Mouse (Mus musculus) Patski (cell line): ENCODE results near the gene Ager. TPM values are rescaled to one million over a fixed set of nuclear protein-coding genes. Genes with fewer than 3 reads are reported as not detected.

Source experiments
- ATAC-seq: fragments of 100-300 bp; one replicate; pipeline ENCODE4 v1.8.0; 2021
- CTCF ChIA-PET: fragments of 350-600 bp; sonication (Branson Sonifier 250); formaldehyde crosslinking; loops from one replicate; lab custom pipeline; 2022; ENCODE audit warnings: inconsistent platforms; lab: Charles Lee
- POLR2A ChIA-PET: fragments of 350-600 bp; sonication (Branson Sonifier 250); formaldehyde crosslinking; loops from one replicate; lab custom pipeline; 2022; ENCODE audit warnings: antibody characterized with exemption, inconsistent platforms; lab: Charles Lee
- DNase-seq: peaks from one replicate; pipeline ENCODE4 v3.0.0-alpha.2; 2011; ENCODE audit warnings: low read depth, low spot score
- H3K27me3 ChIP-seq: fragments of 371-371 bp; one replicate; pipeline ENCODE4 v1.5.1; 2021
- CTCF ChIP-seq: fragments of 100-300 bp; IDR thresholded peaks from one replicate; pipeline ENCODE4 v1.5.1; 2021
- in situ Hi-C: fragments of 300-500 bp; cut with MboI; formaldehyde crosslinking; loops from 3 replicates; pipeline ENCODE4 v1.11.1; 2018; ENCODE audit warnings: low pct_unique_long_range_greater_than_20kb, mixed read lengths
- polyA plus RNA-seq: library from polyadenylated mRNA; unstranded; gene quantifications from one replicate; pipeline ENCODE4 v1.2.3, GENCODE M21; 2021

Gene Ager
- polyA plus RNA-seq, 1 experiment from 2014 or later = 1.2 TPM

DNA sequence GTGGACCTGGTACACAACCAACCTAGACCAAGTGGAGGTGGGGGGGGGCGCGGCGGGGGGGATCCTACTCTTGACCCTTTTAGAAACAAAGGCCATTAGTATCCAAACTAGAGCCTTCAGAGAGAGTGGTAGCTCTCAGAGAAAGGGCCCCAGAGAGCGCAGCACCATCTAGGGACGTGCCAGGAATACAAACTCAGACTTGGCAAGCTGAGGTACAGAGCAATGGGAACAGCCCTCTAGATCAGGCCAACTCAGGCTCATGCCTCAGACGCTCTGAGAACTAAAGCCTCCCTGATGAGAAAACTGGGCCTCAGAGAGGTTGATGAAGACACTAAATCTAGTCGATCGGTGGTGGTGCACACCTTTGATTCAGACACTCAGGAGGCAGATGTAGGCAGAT is 12.5 kb upstream of the Ager start:
- no peaks in the 10 kb centered on the region for H3K27me3 ChIP-seq
- in situ Hi-C loops = no loop called here
- TF ChIP-seq CTCF = no peak
- ChIA-PET CTCF (interaction anchor here (1.7 kb wide), 1 partner anchor 30 kb away, joined by 5 read pairs; no protein-coding TSS in a partner anchor), POLR2A (interaction anchor here (0.7 kb wide), 1 partner anchor 20 kb away, joined by 9 read pairs; no protein-coding TSS in a partner anchor)
- no peak for ATAC-seq
- no peak for DNase-seq

DNA sequence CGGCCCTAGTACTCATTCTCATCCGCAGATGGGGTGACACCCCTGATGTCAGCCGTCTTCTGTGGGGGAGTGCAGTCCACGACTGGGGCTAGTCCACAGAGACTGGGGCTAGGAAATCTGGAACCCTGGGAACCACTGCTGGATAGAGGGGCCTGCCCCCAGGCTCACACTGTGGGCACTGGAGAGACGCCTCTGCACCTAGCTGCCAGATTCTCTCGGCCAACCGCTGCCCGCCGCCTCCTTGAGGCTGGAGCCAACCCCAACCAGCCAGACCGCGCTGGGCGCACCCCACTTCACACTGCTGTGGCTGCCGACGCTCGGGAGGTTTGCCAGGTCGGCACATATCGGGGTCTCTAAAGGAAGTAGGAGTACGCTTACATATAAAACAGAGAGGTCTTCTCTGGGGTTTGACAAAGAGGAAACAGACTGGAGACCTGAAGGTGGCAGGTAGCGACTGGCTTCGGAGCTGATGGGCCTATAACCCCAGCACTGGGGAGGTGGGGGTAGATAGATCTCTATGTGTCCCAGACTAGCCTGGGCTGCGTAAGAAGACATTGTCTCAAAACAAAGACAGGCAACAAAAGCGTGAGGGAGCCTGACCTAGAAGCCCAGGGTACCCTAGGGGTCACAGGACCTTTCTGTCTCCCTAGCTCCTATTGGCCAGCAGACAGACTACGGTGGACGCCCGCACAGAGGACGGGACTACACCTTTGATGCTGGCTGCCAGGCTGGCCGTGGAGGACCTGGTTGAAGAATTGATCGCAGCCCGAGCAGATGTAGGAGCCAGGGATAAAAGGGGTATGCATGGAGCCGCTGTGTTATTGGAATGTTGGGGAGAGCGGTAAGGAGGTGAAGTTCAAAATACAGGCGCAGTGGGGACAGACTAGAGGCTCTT is 11.5 kb upstream of the Ager start:
- ChIA-PET POLR2A (interaction anchor here (0.7 kb wide), 1 partner anchor 56 kb away, joined by 4 read pairs; no protein-coding TSS in a partner anchor), CTCF (interaction anchor here (1.7 kb wide), 1 partner anchor 31 kb away, joined by 5 read pairs; no protein-coding TSS in a partner anchor)
- no peak for ATAC-seq
- in situ Hi-C loops = no loop called here
- TF ChIP-seq CTCF = no peak
- DNase-seq = no peak
- H3K27me3 ChIP-seq = no peaks in the 10 kb centered on the region

DNA sequence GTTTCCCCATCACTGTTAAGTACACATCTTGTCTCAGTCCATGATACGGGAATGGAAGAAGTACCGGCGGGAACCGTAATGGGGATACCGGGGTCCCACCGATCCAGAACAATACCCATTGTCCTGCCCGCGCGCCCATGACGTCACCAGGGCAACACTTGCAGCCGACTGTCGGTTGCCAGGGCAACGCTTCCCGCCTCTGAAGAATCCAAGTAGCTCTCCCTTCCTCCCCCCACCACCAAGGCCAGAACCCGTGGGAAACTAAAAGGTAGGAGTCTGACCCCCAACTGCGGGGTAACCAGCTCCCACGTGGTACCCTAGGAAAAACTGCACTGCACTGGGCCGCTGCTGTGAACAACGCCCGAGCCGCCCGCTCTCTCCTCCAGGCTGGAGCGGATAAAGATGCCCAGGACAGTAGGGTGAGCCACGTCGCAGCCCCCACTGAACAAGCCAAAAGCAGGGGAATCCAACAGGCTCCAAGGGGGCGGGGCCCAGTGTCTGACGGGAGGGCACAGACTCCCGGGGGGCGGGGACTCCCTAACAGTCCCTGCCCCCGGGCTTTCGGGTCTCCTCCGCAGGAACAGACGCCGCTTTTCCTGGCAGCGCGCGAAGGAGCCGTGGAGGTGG is 10.8 kb upstream of the Ager start:
- in situ Hi-C loops = no loop called here
- DNase-seq (no peak), ATAC-seq (peak; percentile 60)
- no peak for TF ChIP-seq CTCF
- no peaks in the 10 kb centered on the region for H3K27me3 ChIP-seq
- CTCF ChIA-PET = no interaction called here
- POLR2A ChIA-PET = interaction anchor here (0.7 kb wide), 1 partner anchor 55 kb away, joined by 4 read pairs; no protein-coding TSS in a partner anchor

DNA sequence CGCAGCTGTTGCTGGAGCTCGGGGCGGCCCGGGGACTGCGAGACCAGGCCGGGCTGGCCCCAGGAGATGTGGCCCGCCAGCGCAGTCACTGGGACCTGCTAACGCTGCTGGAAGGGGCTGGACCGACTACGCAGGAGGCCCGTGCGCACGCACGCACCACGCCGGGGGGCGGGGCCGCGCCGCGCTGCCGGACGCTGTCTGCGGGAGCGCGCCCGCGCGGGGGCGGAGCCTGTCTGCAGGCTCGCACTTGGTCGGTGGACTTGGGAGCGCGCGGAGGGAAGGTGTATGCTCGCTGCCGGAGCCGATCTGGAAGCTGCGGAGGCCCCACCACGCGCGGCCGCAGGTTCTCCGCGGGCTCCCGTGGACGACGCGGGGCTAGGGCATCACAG is 10.2 kb upstream of the Ager start:
- TF ChIP-seq CTCF = no peak
- no peaks in the 10 kb centered on the region for H3K27me3 ChIP-seq
- ATAC-seq = peak; percentile 82
- POLR2A ChIA-PET = interaction anchor here (1.3 to 1.4 kb wide), 2 partner anchors 11 to 15 kb away, joined by 3 to 6 read pairs; partner anchors contain the start of gene Ager
- in situ Hi-C loops = no loop called here
- CTCF ChIA-PET = no interaction called here
- no peak for DNase-seq

DNA sequence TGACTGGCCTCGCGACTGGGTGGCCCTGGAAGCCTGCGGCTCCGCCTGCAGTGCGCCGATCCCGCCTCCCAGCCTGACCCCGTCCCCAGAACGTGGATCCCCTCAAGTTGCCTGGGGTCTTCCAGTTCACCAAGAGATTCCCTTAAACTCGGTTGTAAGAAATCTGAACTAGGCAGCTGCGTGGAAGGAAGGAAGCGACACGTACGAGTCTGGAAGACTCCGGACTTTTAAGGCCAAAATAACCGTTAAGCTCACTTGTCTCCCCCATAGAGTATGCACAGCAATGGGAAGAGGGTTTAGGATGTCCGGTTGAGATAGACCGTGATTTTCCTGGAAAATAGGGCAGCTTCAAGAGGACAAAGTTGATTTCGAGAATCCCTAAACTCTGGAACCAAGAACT is 9.8 kb upstream of the Ager start:
- POLR2A ChIA-PET = interaction anchor here (1.3 to 1.4 kb wide), 2 partner anchors 10 to 15 kb away, joined by 3 to 6 read pairs; partner anchors contain the start of gene Ager
- CTCF ChIA-PET = no interaction called here
- peak; percentile 1 for ATAC-seq

DNA sequence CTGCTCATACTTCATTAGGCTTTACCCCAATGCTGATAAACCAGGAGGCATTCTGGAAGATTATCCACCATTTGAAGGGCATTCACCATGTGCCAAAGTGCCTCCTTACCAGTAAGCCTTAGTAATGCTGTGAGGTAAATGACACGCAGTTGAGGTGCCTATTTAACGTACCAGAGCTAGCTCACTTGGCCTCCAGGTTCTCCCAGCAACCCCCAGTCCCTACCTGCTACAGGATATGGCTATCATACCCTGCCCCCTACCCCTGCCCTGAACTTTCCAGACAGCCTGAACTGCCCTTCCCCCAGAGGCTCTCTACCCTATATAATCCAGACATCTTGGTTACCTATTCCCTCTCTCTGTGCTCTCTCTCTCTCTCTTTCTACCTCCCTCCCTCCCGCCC is 8.9 kb upstream of the Ager start:
- DNase-seq (no peak), ATAC-seq (no peak)
- H3K27me3 ChIP-seq = no peaks in the 10 kb centered on the region
- POLR2A ChIA-PET = interaction anchor here (0.6 to 1.4 kb wide), 3 partner anchors 9 to 16 kb away, joined by 3 to 6 read pairs (median 4); partner anchors contain the start of gene Ager
- CTCF ChIA-PET = no interaction called here
- in situ Hi-C loops = no loop called here
- no peak for TF ChIP-seq CTCF

More for the DNA sequence above, 9.8 kb upstream of the Ager start:
- TF ChIP-seq CTCF = no peak
- no peak for DNase-seq
- in situ Hi-C loops = no loop called here
- H3K27me3 ChIP-seq = no peaks in the 10 kb centered on the region

DNA sequence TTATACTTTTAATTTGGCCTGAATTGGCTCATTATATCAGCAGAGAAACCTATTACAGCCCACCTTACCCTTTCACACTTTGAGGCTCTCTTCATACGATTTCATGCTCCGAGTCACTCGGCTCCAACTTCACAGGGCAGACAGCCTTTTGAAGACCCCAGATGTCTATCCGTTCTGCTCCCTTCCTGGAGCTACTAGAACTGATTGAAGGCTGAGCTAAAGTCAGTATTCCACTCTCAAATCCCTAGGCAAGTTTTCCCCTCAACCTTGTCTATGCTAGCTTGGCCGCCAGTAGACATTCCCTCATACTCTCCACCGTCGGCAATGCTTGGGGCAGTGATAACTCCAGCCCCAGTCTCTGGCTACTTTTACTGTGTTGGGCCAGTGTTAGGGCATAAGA is 8.5 kb upstream of the Ager start:
- TF ChIP-seq CTCF = no peak
- H3K27me3 ChIP-seq = no peaks in the 10 kb centered on the region
- CTCF ChIA-PET = no interaction called here
- in situ Hi-C loops = no loop called here
- DNase-seq (no peak), ATAC-seq (no peak)
- POLR2A ChIA-PET = no interaction called here

DNA sequence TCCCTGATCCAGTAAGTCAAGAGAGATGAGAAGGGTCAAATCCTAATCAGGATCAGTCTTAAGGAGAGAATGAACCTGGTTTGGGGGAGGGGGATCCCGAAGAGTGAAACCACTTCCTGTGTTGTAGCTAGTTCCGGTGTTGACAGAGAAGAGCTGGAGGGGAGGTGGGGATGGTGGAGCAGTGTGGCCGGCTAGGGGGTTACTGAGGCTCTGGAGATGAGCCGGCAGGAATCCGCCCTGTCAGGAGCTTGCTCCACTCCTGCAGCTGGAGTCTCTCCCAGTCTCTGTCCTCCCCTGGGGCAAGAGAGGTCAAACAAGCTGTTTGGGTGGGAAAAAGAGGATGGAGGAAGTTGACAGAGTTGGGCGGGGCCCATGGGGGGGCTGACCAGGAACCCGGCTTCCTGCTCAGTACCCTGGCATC is 8.0 kb upstream of the Ager start, which contains the start of gene Gpsm3:
Gene Gpsm3, plus strand, starts transcription at position 126 of the 421 bp plus-strand sequence.
- in situ Hi-C loops = no loop called here
- DNase-seq = no peak
- ChIA-PET CTCF (interaction anchor here (1.1 kb wide), 1 partner anchor 10 kb away, joined by 3 read pairs; no protein-coding TSS in a partner anchor), POLR2A (interaction anchor here (1.4 to 2.3 kb wide), 2 partner anchors 10 to 15 kb away, joined by 3 to 12 read pairs; partner anchors contain the start of gene Agpat1)
- ATAC-seq = no peak
- no peak for TF ChIP-seq CTCF
- H3K27me3 ChIP-seq = no peaks in the 10 kb centered on the region

DNA sequence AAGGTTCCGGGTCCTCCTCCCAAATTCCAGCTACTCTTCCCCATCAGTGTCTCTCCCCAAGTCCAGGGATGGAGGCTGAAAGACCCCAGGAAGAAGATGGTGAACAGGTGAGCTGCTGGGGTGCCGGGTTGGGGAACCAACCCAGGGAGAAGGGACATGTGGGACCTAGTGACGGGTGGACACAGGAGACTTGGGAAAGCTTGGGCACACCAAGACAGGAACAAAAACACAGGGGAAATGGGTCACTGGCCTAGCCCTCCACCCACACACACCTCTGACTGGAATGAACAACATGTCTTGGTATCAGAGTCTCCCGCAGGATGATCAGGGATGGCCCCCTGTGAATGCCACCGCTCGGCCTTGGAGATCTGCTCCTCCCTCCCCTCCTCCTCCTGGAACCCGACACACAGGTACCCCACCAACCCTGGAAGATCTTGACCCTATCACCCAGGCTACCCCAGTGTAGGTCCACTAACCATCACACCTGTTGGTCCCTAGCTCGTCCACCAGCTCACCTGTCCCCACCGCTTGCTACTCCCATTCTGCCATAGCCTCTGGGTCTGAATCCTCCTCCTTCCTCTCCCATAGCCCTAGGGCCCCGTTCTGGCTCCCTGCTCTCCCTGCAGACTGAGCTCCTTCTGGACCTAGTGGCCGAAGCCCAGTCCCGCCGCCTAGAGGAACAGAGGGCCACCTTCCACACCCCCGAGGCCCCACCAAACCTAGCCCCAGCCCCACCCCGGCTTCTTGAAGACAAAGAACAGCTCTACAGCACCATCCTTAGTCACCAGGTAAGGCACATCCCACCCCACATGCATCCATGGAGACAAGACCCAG is 7.3 kb upstream of the Ager start:
- TF ChIP-seq CTCF = no peak
- ChIA-PET CTCF (interaction anchor here (1.1 kb wide), 1 partner anchor 9 kb away, joined by 3 read pairs; no protein-coding TSS in a partner anchor), POLR2A (interaction anchor here (1.0 to 2.3 kb wide), 4 partner anchors 9 to 34 kb away, joined by 3 to 12 read pairs (median 4); partner anchors contain the start of gene Agpat1)
- ATAC-seq (no peak), DNase-seq (no peak)
- in situ Hi-C loops = no loop called here
- no peaks in the 10 kb centered on the region for H3K27me3 ChIP-seq
